Mouse (Mus musculus) retina, embryonic 14.5 days (tissue): ENCODE data around the gene Zmynd19.
"Not testable (repeated sequence)": the region's sequence is repeated elsewhere in the genome, so short reads cannot be mapped to it uniquely, and the experiment has no call there.

Source experiments
- DNase-seq: peaks from one replicate; pipeline ENCODE4 v3.0.0-alpha.2; 2015; ENCODE audit warnings: low spot score

Gene Zmynd19

GRCm38 (mm10) chr2:24942092-24942491, 7.5 kb upstream of the Zmynd19 start:
- DNase-seq = no peak

GRCm38 (mm10) chr2:24944304-24944703, 5.3 kb upstream of the Zmynd19 start:
- DNase-seq = peak; percentile 38

GRCm38 (mm10) chr2:24950189-24950535, 570 bp downstream of the Zmynd19 start:
- peak; percentile 38 for DNase-seq

GRCm38 (mm10) chr2:24952537-24953055, 3.0 kb downstream of the Zmynd19 start:
- no peak for DNase-seq

GRCm38 (mm10) chr2:24960910-24961309, 11.3 kb downstream of the Zmynd19 start:
- peak; percentile 74 for DNase-seq

GRCm38 (mm10) chr2:24962304-24963000, 12.9 kb downstream of the Zmynd19 start, which contains the start of gene Dph7:
Gene Dph7 (plus strand): TSS chr2:24962400.
- DNase-seq = peak; percentile 93

- DNase-seq = no peak
Measured at GRCm38 (mm10) chr2:24970386-24970785, 20.8 kb downstream of the Zmynd19 start.

- DNase-seq = not testable (repeated sequence)
Measured at GRCm38 (mm10) chr2:24974452-24974851, 24.9 kb downstream of the Zmynd19 start.

- DNase-seq = peak; percentile 99
Measured at GRCm38 (mm10) chr2:24974906-24975703, 25.5 kb downstream of the Zmynd19 start, which contains the start of gene Mrpl41. Gene Mrpl41 (minus strand): TSS chr2:24975098.

GRCm38 (mm10) chr2:24975704-24976297, 26.2 kb downstream of the Zmynd19 start, which contains the start of gene Pnpla7:
Gene Pnpla7 (plus strand): TSS chr2:24976033.
- peak; percentile 67 for DNase-seq

GRCm38 (mm10) chr2:24976960-24977359, 27.4 kb downstream of the Zmynd19 start:
- no peak for DNase-seq

GRCm38 (mm10) chr2:24987762-24988161, 38.2 kb downstream of the Zmynd19 start:
- DNase-seq = no peak

GRCm38 (mm10) chr2:24995332-24995731, 45.7 kb downstream of the Zmynd19 start:
- DNase-seq = no peak

GRCm38 (mm10) chr2:24996471-24996870, 46.9 kb downstream of the Zmynd19 start:
- no peak for DNase-seq

- DNase-seq = peak; percentile 64
Measured at GRCm38 (mm10) chr2:25000544-25001235, 51.1 kb downstream of the Zmynd19 start.

GRCm38 (mm10) chr2:25003946-25004786, 54.6 kb downstream of the Zmynd19 start:
- DNase-seq = no peak

GRCm38 (mm10) chr2:25006767-25007166, 57.2 kb downstream of the Zmynd19 start:
- DNase-seq = no peak

GRCm38 (mm10) chr2:25008250-25008649, 58.7 kb downstream of the Zmynd19 start:
- DNase-seq = no peak
